Mouse (Mus musculus) forebrain, postnatal 0 days (tissue): ENCODE measurements around the gene Zfp292. TPM values are rescaled to one million over a fixed set of nuclear protein-coding genes. Genes with fewer than 3 reads are reported as not detected.
A peak's percentile ranks its signal among the peaks of the same experiment; 100 is the strongest.

ENCODE experiments used
- ATAC-seq: fragments of 200-750 bp; cut with Nextera tagmentation; 2 replicates; pipeline ENCODE4 v1.8.0; 2017; ENCODE audit warnings: mild to moderate bottlenecking, moderate library complexity
- DNase-seq: peaks from one replicate; pipeline ENCODE4 v3.0.0-alpha.2; 2015
- H3K27ac ChIP-seq: fragments of 300-500 bp; sonication (generic); 2 replicates; pipeline ENCODE4 v1.5.1; 2014; ENCODE audit warnings: low read depth, mild to moderate bottlenecking, antibody characterized with exemption, low read length, moderate library complexity, mixed read lengths
- H3K27me3 ChIP-seq: fragments of 300-500 bp; sonication (generic); 2 replicates; pipeline ENCODE4 v1.6.1; 2014; ENCODE audit warnings: mild to moderate bottlenecking, low read length, mixed read lengths; ENCODE audit not compliant: insufficient read depth
- H3K36me3 ChIP-seq: fragments of 300-500 bp; sonication (generic); 2 replicates; pipeline ENCODE4 v1.6.1; 2014; ENCODE audit warnings: mild to moderate bottlenecking, moderate library complexity; ENCODE audit not compliant: insufficient read depth
- H3K4me1 ChIP-seq: fragments of 300-500 bp; sonication (generic); 2 replicates; pipeline ENCODE4 v1.6.1; 2014; ENCODE audit warnings: antibody characterized with exemption; ENCODE audit not compliant: insufficient read depth
- H3K4me2 ChIP-seq: fragments of 300-500 bp; sonication (generic); 2 replicates; pipeline ENCODE4 v1.6.1; 2014; ENCODE audit warnings: low read depth, mild to moderate bottlenecking, moderate library complexity
- H3K4me3 ChIP-seq: fragments of 300-500 bp; sonication (generic); 2 replicates; pipeline ENCODE4 v1.5.1; 2014; ENCODE audit warnings: low read depth, low read length, mixed read lengths
- H3K9ac ChIP-seq: fragments of 300-500 bp; sonication (generic); 2 replicates; pipeline ENCODE4 v1.6.1; 2014; ENCODE audit warnings: mild to moderate bottlenecking
- H3K9me3 ChIP-seq: fragments of 300-500 bp; sonication (generic); 2 replicates; pipeline ENCODE4 v1.6.1; 2016; ENCODE audit warnings: low read length
- CTCF ChIP-seq: sonication (generic); IDR thresholded peaks from 2 replicates; pipeline ENCODE4 v1.5.1; 2016; ENCODE audit warnings: antibody characterized with exemption, control low read depth, low read depth
- WGBS: fragments of 180-500 bp; shearing (Covaris S2); extraction: QIAGEN DNeasy Blood & Tissue Kit; methylation state at CpG from one replicate; pipeline ENCODE4 v1.1.7; 2014; 5-methylcytosine and 5-hydroxymethylcytosine counted together
- polyA plus RNA-seq: library from polyadenylated mRNA; unstranded; fragments of >200 nt; fragmentation: Nextera tagmentation; extraction: Ambion mirVana; gene quantifications from 2 replicates; pipeline ENCODE4 v1.2.1, GENCODE M21; 2015
- total RNA-seq: library from RNA; depleted of rRNA; stranded (reverse); fragments of >200 nt; gene quantifications from 2 replicates; pipeline ENCODE4 v1.2.3, GENCODE M21; 2014; rRNA removed

Zfp292 gene
- total and polyA plus RNA-seq, 2 experiments from 2014 or later: 16.7 to 46.3 TPM

GRCm38 (mm10) chr4:34784865-34785264 is 97.9 kb downstream of the Zfp292 start:
- no peak overlapping the region for H3K27ac ChIP-seq
- H3K4me2 ChIP-seq: no peak overlapping the region
- H3K27me3 ChIP-seq: no peaks in the 10 kb centered on the region
- ATAC-seq: no peak
- H3K4me1 ChIP-seq: no peaks in the 10 kb centered on the region
- WGBS: 58% methylated on average over 5 of the region's 5 CpGs
- H3K4me3 ChIP-seq: no peak overlapping the region
- no peaks in the 10 kb centered on the region for H3K36me3 ChIP-seq
- H3K9me3 ChIP-seq: no peaks in the 10 kb centered on the region
- peak; percentile 39 for TF ChIP-seq CTCF
- no peak overlapping the region for H3K9ac ChIP-seq
- DNase-seq: no peak

- no peaks in the 10 kb centered on the region for H3K36me3 ChIP-seq
- DNase-seq (peak; percentile 21), ATAC-seq (no peak)
- H3K4me3 ChIP-seq: no peak overlapping the region
- no peaks in the 10 kb centered on the region for H3K9me3 ChIP-seq
- H3K4me1 ChIP-seq: no peaks in the 10 kb centered on the region
- H3K4me2 ChIP-seq: no peak overlapping the region
- no peak overlapping the region for H3K9ac ChIP-seq
- H3K27me3 ChIP-seq: no peaks in the 10 kb centered on the region
- no peak overlapping the region for H3K27ac ChIP-seq
- TF ChIP-seq CTCF: peak; percentile 59
- 29% methylated on average over 4 of the region's 4 CpGs for WGBS
Measured at GRCm38 (mm10) chr4:34782730-34783129, 100.0 kb downstream of the Zfp292 start.

- Histone ChIP-seq H3K27ac (peak within 1 kb of the TSS; percentile 73), H3K36me3 (no peaks in the 10 kb centered on the region), H3K4me2 (peak within 1 kb of the TSS; percentile 53), H3K27me3 (no peaks in the 10 kb centered on the region), H3K4me3 (peak within 1 kb of the TSS; percentile 63), H3K9me3 (no peaks in the 10 kb centered on the region), H3K9ac (peak within 1 kb of the TSS; percentile 65), H3K4me1 (no peaks in the 10 kb centered on the region)
- 5% methylated on average over 40 of the region's 40 CpGs for WGBS
- DNase-seq (peak; percentile 95), ATAC-seq (peak; percentile 96)
- peak; percentile 93 for TF ChIP-seq CTCF
Measured at GRCm38 (mm10) chr4:34777677-34778527, 104.9 kb downstream of the Zfp292 start, which contains the start of gene Smim8. Gene Smim8, minus strand, starts transcription at chr4:34778423.

GRCm38 (mm10) chr4:34771652-34772371 is 110.9 kb downstream of the Zfp292 start:
- H3K4me3 ChIP-seq: no peak overlapping the region
- peaks cover 18% of the 10 kb centered on the region; the same call in 1 of the 2 replicates for H3K36me3 ChIP-seq
- 7% methylated on average over 8 of the region's 8 CpGs for WGBS
- H3K27me3 ChIP-seq: no peaks in the 10 kb centered on the region
- DNase-seq (no peak), ATAC-seq (no peak)
- H3K9ac ChIP-seq: no peak overlapping the region
- no peaks in the 10 kb centered on the region for H3K4me1 ChIP-seq
- H3K4me2 ChIP-seq: no peak overlapping the region
- no peak for TF ChIP-seq CTCF
- no peak overlapping the region for H3K27ac ChIP-seq
- H3K9me3 ChIP-seq: no peaks in the 10 kb centered on the region

- H3K4me1 ChIP-seq: no peaks in the 10 kb centered on the region
- H3K9me3 ChIP-seq: no peaks in the 10 kb centered on the region
- WGBS: 82% methylated on average over 1 of the region's 1 CpGs
- no peak within 1 kb of the TSS for H3K4me2 ChIP-seq
- no peak within 1 kb of the TSS for H3K27ac ChIP-seq
- peak; percentile 16 for DNase-seq
- no peak for TF ChIP-seq CTCF
- H3K27me3 ChIP-seq: no peaks in the 10 kb centered on the region
- H3K4me3 ChIP-seq: no peak within 1 kb of the TSS
- ATAC-seq: peak; percentile 27; the same call in 1 of the 2 replicates
- H3K36me3 ChIP-seq: no peaks in the 10 kb centered on the region
- H3K9ac ChIP-seq: no peak within 1 kb of the TSS
Measured at GRCm38 (mm10) chr4:34756163-34756562, 126.6 kb downstream of the Zfp292 start, which contains the start of gene Gm136. Gene Gm136, minus strand, starts transcription at chr4:34756263.

Other genes with a start within 250 kb of the Zfp292 start
- gene Slc35a1, start 195.5 kb downstream of the Zfp292 start, total RNA-seq: 34.0 and 35.9 TPM in 2 replicates
- gene Slc35a1, start 195.5 kb downstream of the Zfp292 start, polyA plus RNA-seq: 16.0 and 37.9 TPM in 2 replicates
- 5.7 and 6.2 TPM in 2 replicates for gene Cfap206, start 152.8 kb downstream of the Zfp292 start, total RNA-seq
- gene Cfap206, start 152.8 kb downstream of the Zfp292 start, polyA plus RNA-seq: 5.7 and 6.3 TPM in 2 replicates
- gene Gm136, start 126.7 kb downstream of the Zfp292 start, total RNA-seq: not detected in 2 replicates
- gene Gm136, start 126.7 kb downstream of the Zfp292 start, polyA plus RNA-seq: 0.23 TPM in 1 of 2 replicates, not detected in the other
- 28.0 and 30.7 TPM in 2 replicates for gene Smim8, start 104.5 kb downstream of the Zfp292 start, total RNA-seq
- 54.9 and 66.4 TPM in 2 replicates for gene Smim8, start 104.5 kb downstream of the Zfp292 start, polyA plus RNA-seq
- not detected in 2 replicates for gene Cga, start 10.8 kb upstream of the Zfp292 start, total RNA-seq
- not detected in 2 replicates for gene Cga, start 10.8 kb upstream of the Zfp292 start, polyA plus RNA-seq